Mouse (Mus musculus): ENCODE results near the gene Hipk2. TPM values are rescaled to one million over a fixed set of nuclear protein-coding genes. Genes with fewer than 3 reads are reported as not detected.

Hipk2 gene
- polyA plus RNA-seq, 1 experiment from 2014 or later, result 30.8 TPM

DNA sequence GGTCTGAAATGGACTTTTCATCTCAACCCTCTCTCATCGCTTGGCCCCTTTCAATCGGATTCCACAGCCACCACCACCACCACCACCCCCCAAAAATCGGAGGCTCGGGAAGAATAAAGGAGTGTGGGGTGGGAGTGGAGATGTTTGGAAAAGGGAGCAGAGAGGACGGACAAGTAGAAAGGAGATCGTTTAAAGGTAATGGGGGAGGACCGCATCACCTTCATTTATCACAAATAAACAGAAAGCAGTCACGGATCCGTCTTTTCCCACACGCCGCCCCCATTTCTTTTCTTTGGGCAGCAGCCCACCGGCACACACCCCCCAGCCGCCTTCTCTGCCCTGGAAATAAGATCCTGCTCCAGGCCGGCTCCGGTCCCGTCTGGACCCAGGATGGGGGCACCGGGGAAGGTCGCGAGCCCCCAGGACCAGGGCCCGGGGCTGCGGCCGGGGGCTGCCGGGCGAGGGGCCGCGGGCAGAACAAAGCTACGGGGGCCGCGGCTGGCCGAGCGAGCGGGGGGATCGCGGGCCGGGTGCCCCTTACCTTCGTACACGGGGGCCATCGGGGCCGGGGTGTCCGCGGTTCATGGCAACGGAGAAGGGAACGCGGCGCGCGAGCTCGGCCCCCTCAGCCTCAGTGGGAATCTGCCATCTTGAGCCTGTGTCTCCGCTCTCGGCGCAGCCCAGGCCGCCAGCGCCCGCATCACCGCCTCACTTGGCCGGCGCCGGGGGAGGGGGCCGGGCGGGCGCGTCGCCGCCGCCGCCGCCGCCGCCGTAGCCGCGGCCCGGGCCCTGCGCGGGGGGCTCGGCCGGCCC lies 501 bp downstream of the Hipk2 start, which contains the start of gene Tbxas1:
Tbxas1 (plus strand) TSS at position 147 of the 813 bp plus-strand sequence.
- H3K9ac ChIP-seq, result peak within 1 kb of the TSS; percentile 98
- H3K4me3 ChIP-seq (replicated peaks), result peak within 1 kb of the TSS; percentile 92
- H3K27me3 ChIP-seq, result peaks cover 3% of the 10 kb centered on the region; the same call in 1 of the 2 replicates
- peaks cover 38% of the 10 kb centered on the region for H3K4me1 ChIP-seq
- peak within 1 kb of the TSS; percentile 70 for H3K4me2 ChIP-seq
- peak within 1 kb of the TSS; percentile 96 for H3K27ac ChIP-seq
- no peaks in the 10 kb centered on the region for H3K36me3 ChIP-seq
- H3K9me3 ChIP-seq (replicated peaks), result no peaks in the 10 kb centered on the region
- peak; percentile 68 for ATAC-seq (replicated peaks; ENCODE audit: low FRiP score)
- WGBS, result 1% methylated on average over 71 of the region's 77 CpGs

DNA sequence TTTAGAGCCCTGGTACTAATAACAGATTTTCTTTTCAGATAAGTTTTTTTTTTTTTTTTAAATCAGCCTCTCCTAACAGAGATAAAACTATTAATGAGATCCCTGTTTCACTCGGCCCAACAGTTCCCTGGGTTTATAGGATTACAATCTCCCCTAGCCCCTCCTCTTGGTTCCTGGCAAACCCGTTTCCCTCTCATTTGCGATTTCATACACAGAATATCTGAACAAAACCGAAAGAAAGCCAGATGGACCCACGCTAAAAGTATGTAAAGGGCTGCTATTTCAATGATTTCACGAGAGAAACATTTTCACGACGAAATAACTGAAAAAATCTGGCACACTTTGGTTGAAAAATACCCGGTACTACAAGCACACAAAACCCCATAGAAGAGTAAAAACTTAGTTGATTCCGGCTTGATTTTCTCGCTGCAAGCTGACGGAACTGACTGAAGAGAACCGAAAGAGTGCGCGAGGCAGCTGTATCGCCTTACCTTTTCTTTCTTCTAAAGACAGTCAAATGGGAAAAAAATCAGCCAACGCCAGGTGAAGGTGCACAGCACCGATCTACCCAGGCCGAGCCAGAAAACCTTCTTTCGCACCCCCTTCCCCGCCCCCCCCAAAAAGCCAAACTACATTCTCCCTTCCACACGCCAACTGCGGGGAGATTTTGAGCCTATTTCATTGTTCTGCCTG lies 1.3 kb downstream of the Hipk2 start:
- peak overlapping the region; percentile 70 for H3K4me2 ChIP-seq
- peak overlapping the region; percentile 96 for H3K27ac ChIP-seq
- H3K9ac ChIP-seq, result peak overlapping the region; percentile 98
- H3K9me3 ChIP-seq (replicated peaks), result no peaks in the 10 kb centered on the region
- no peak for ATAC-seq (replicated peaks; ENCODE audit: low FRiP score)
- peaks cover 3% of the 10 kb centered on the region; the same call in 1 of the 2 replicates for H3K27me3 ChIP-seq
- under 1% methylated on average over 23 of the region's 23 CpGs for WGBS
- H3K4me3 ChIP-seq (replicated peaks), result peak overlapping the region; percentile 92
- H3K4me1 ChIP-seq, result peaks cover 42% of the 10 kb centered on the region
- H3K36me3 ChIP-seq, result peaks cover 5% of the 10 kb centered on the region; the same call in 1 of the 2 replicates

DNA sequence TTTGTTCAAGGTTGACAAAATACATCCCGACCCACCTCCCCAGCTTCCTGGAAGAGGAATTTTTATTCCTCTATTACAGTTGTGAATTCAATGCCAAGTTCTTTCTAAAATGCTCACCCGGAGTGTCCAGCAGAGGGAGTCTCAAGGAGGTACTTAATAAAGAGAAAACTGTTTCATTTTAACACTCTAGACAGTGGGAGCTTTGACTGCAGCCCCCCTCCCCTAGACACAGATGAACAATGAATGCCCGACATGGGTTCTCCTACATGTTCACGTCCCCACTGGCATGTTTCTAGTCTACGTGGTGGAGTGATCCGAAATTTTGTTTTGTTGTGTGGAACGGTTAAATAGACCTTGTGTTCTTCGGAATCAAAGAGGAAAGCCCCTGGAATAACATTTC lies 1.9 kb downstream of the Hipk2 start:
- peak overlapping the region; percentile 92 for H3K4me3 ChIP-seq (replicated peaks)
- WGBS, result 8% methylated on average over 8 of the region's 8 CpGs
- peaks cover 5% of the 10 kb centered on the region; the same call in 1 of the 2 replicates for H3K36me3 ChIP-seq
- H3K27me3 ChIP-seq, result peaks cover 3% of the 10 kb centered on the region; the same call in 1 of the 2 replicates
- peak overlapping the region; percentile 98 for H3K9ac ChIP-seq
- peak overlapping the region; percentile 70 for H3K4me2 ChIP-seq
- no peaks in the 10 kb centered on the region for H3K9me3 ChIP-seq (replicated peaks)
- no peak for ATAC-seq (replicated peaks; ENCODE audit: low FRiP score)
- peaks cover 42% of the 10 kb centered on the region for H3K4me1 ChIP-seq
- peak overlapping the region; percentile 68 for H3K27ac ChIP-seq

DNA sequence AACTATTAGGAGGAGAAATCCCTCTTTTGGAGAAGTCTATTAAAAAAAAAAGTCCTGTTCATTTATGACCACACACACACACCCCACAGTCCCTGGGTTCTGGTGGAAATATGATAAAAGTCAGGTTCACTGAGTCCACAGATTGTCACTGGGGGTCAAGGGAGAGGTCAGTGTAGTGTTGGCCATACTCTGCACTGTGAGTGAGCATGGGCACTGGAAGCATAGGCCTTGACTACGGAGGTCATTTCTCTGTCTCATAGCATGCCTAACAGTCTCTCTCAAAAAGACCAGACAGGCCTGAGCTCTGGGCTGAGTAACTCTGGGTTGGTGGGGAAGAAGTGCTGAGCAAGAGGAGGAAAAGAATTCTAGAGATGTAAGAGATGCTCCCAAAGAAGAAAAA lies 2.6 kb downstream of the Hipk2 start:
- WGBS, result 83% methylated on average over 1 of the region's 1 CpGs
- H3K27me3 ChIP-seq, result peaks cover 3% of the 10 kb centered on the region; the same call in 1 of the 2 replicates

DNA sequence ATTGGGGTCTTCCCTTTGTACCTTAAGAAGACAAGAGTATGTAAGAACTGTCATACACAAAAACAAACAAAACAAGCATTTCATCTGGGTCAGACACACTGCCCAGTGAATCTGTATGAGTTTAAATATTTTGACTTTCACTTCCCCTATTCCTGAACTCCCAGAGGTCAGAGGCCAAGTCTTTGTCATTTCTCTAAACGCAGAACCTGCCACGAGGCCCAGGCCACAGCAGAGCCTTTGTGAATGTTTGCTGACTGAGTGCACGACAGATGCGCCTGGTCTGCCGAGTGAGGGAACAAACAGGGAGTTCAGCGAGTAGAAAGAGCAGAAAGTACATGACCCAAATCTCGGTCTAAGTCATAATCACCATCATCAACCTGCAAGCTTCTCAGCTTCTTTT lies 4.9 kb downstream of the Hipk2 start:
- ATAC-seq (replicated peaks; ENCODE audit: low FRiP score), result no peak
- Histone ChIP-seq H3K4me3 (replicated peaks) (no peak overlapping the region), H3K9me3 (replicated peaks) (no peaks in the 10 kb centered on the region), H3K36me3 (peaks cover 5% of the 10 kb centered on the region; the same call in 1 of the 2 replicates), H3K27ac (no peak overlapping the region), H3K9ac (no peak overlapping the region), H3K27me3 (no peaks in the 10 kb centered on the region), H3K4me2 (no peak overlapping the region), H3K4me1 (peaks cover 51% of the 10 kb centered on the region)
- whole genome bisulfite sequencing, result 36% methylated on average over 7 of the region's 7 CpGs

More for the DNA sequence above, 2.6 kb downstream of the Hipk2 start:
- H3K9ac ChIP-seq, result peak overlapping the region; percentile 98; the same call in 1 of the 2 replicates
- peak overlapping the region; percentile 70 for H3K4me2 ChIP-seq
- no peaks in the 10 kb centered on the region for H3K9me3 ChIP-seq (replicated peaks)
- peaks cover 42% of the 10 kb centered on the region for H3K4me1 ChIP-seq
- peak overlapping the region; percentile 92 for H3K4me3 ChIP-seq (replicated peaks)
- peak overlapping the region; percentile 68; the same call in 1 of the 2 replicates for H3K27ac ChIP-seq
- peaks cover 5% of the 10 kb centered on the region; the same call in 1 of the 2 replicates for H3K36me3 ChIP-seq
- no peak for ATAC-seq (replicated peaks; ENCODE audit: low FRiP score)

DNA sequence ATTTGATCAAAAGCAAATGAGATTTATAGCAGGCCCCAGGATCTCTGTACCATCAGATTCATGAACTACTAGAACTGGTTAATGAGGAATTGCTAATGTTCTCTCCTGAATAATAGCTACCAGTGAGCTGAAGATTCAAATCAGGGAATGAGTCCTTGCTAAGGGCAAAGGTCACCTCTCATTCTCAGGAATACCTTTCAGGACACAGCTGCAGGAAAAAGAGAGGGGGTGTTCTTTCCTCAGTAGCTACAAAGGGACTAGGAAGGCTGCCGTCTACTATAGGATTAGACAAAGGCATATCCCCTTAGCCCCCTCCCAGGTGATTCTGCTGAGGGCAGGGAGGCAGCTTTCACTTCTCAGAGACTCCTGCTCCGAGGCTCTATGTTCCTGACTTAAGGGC lies 5.9 kb downstream of the Hipk2 start:
- Histone ChIP-seq H3K4me2 (no peak overlapping the region), H3K9me3 (replicated peaks) (no peaks in the 10 kb centered on the region), H3K27ac (no peak overlapping the region), H3K4me1 (peaks cover 61% of the 10 kb centered on the region), H3K27me3 (no peaks in the 10 kb centered on the region), H3K36me3 (peaks cover 5% of the 10 kb centered on the region; the same call in 1 of the 2 replicates), H3K9ac (no peak overlapping the region), H3K4me3 (replicated peaks) (no peak overlapping the region)
- no peak for ATAC-seq (replicated peaks; ENCODE audit: low FRiP score)
- WGBS, result 62% methylated on average over 2 of the region's 2 CpGs

DNA sequence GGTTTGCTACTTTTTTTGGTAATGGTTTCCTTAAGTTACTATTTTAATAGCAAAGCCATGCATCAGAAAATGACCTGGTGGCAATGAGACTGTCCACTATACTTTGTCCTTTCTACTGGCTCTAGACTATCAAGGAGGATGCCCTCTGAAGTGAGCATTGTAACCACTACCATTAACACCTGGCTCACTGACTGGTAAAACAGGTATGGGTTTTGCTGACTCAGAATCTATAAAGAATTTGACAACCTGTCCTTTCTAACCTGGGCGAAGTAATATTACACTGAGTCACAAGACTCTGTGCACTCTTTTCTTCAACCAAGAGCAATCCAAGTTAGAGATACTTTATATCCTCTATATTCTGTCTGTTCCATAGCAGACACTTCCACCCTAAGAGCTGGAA lies 7.0 kb downstream of the Hipk2 start:
- Histone ChIP-seq H3K36me3 (peaks cover 5% of the 10 kb centered on the region; the same call in 1 of the 2 replicates), H3K27me3 (no peaks in the 10 kb centered on the region), H3K9me3 (replicated peaks) (no peaks in the 10 kb centered on the region), H3K4me3 (replicated peaks) (no peak overlapping the region), H3K27ac (no peak overlapping the region), H3K9ac (no peak overlapping the region), H3K4me2 (no peak overlapping the region), H3K4me1 (peaks cover 67% of the 10 kb centered on the region)
- no peak for ATAC-seq (replicated peaks; ENCODE audit: low FRiP score)
- WGBS, result 93% methylated on average over 1 of the region's 1 CpGs

DNA sequence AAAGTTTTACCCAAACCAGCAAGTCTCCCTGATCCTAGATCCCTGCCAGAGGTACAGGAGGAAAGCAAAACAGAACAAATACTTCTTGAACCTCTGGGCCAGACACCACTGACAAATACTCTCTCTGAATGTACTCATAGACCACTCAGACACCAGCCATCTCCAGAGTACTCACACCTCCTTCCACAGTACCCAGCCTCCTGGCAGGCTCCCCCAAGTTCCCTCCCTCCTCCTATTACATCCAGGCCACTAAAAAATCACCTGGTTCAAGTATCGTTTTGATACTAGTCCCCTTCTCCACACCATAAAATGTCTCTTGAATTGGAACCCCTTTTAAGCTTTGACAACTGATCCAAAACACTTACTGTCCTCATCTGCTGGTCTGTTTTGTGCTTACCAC lies 8.7 kb downstream of the Hipk2 start:
- 0 out of 2 replicates have a peak overlapping the region, but pooled peaks have one; percentile 41 for H3K27ac ChIP-seq
- H3K4me3 ChIP-seq (replicated peaks), result no peak overlapping the region
- H3K27me3 ChIP-seq, result no peaks in the 10 kb centered on the region
- no peak overlapping the region for H3K9ac ChIP-seq
- H3K4me2 ChIP-seq, result no peak overlapping the region
- no peaks in the 10 kb centered on the region for H3K9me3 ChIP-seq (replicated peaks)
- WGBS, result 27% methylated on average over 1 of the region's 1 CpGs
- peaks cover 56% of the 10 kb centered on the region for H3K4me1 ChIP-seq
- ATAC-seq (replicated peaks; ENCODE audit: low FRiP score), result no peak
- H3K36me3 ChIP-seq, result peaks cover 5% of the 10 kb centered on the region; the same call in 1 of the 2 replicates

DNA sequence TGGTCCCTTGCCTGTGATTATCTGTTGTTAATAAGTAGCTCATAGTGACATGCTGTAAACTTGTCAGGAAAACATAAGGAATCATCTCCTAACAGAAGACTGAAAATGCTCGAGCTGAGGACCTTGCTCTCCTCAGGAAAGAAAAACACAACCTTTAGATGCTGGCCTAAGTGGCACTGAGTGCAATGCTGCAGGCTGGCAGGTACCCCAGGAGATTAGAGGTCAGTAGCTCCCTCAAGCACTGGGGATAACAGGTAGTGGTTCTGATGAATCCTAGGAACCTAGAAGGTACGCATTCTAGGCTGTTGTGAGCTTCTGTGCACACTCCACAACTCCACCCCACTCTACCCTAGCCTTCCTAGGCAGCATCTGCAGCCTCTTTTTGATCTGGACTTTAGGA lies 9.2 kb downstream of the Hipk2 start:
- Histone ChIP-seq H3K36me3 (peaks cover 5% of the 10 kb centered on the region; the same call in 1 of the 2 replicates), H3K4me3 (replicated peaks) (no peak overlapping the region), H3K27me3 (no peaks in the 10 kb centered on the region), H3K9me3 (replicated peaks) (no peaks in the 10 kb centered on the region), H3K4me2 (no peak overlapping the region), H3K27ac (0 out of 2 replicates have a peak overlapping the region, but pooled peaks have one; percentile 41), H3K4me1 (peaks cover 52% of the 10 kb centered on the region), H3K9ac (no peak overlapping the region)
- WGBS, result 60% methylated on average over 2 of the region's 2 CpGs
- ATAC-seq (replicated peaks; ENCODE audit: low FRiP score), result no peak

DNA sequence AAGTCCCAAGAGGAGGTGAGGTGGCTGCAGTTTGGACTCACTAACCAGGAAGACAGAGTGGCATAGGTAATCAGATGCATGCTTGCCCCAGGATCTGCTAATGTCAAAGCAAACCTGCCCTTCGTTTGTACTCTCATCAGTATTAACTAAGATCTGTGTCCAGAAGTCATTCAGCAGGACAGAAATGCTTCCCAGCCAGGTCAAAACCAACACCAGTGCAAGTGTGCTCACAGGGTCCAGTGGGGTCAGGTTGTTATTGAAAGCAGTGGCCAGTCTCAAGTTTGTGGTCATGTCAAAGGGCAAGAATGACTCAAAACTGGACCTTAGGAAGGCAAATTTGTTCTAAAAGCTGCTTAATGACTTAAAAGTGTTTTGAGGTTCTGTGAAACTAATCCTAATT lies 9.6 kb downstream of the Hipk2 start:
- no peaks in the 10 kb centered on the region for H3K9me3 ChIP-seq (replicated peaks)
- H3K27ac ChIP-seq, result no peak overlapping the region
- H3K4me3 ChIP-seq (replicated peaks), result no peak overlapping the region
- WGBS, result 83% methylated on average over 1 of the region's 1 CpGs
- H3K4me1 ChIP-seq, result peaks cover 48% of the 10 kb centered on the region
- H3K36me3 ChIP-seq, result peaks cover 5% of the 10 kb centered on the region; the same call in 1 of the 2 replicates
- H3K9ac ChIP-seq, result no peak overlapping the region
- no peak for ATAC-seq (replicated peaks; ENCODE audit: low FRiP score)
- no peaks in the 10 kb centered on the region for H3K27me3 ChIP-seq
- H3K4me2 ChIP-seq, result no peak overlapping the region

DNA sequence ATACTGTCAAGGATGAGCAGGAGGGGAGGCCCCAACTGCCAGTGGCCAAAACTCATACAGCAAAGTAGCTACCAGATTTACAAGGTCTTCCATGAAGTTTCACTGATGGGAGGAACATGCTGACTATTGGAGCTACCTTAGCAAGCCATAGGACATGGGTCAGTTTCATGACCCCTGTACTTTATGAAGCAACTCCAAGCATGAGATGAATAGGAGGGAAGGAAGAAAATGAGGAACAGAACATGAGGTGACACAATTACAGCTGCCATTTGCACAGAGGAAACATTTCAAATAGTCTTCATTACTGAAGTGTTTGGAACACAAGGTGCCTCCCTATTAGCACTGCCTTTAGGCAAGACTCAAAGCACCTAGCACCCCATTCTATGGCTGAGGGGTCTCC lies 10.2 kb downstream of the Hipk2 start:
- peaks cover 45% of the 10 kb centered on the region for H3K4me1 ChIP-seq
- no peak overlapping the region for H3K9ac ChIP-seq
- H3K4me3 ChIP-seq (replicated peaks), result no peak overlapping the region
- ATAC-seq (replicated peaks; ENCODE audit: low FRiP score), result no peak
- H3K36me3 ChIP-seq, result peaks cover 5% of the 10 kb centered on the region; the same call in 1 of the 2 replicates
- H3K27me3 ChIP-seq, result no peaks in the 10 kb centered on the region
- no peak overlapping the region for H3K4me2 ChIP-seq
- no peak overlapping the region for H3K27ac ChIP-seq
- no peaks in the 10 kb centered on the region for H3K9me3 ChIP-seq (replicated peaks)

DNA sequence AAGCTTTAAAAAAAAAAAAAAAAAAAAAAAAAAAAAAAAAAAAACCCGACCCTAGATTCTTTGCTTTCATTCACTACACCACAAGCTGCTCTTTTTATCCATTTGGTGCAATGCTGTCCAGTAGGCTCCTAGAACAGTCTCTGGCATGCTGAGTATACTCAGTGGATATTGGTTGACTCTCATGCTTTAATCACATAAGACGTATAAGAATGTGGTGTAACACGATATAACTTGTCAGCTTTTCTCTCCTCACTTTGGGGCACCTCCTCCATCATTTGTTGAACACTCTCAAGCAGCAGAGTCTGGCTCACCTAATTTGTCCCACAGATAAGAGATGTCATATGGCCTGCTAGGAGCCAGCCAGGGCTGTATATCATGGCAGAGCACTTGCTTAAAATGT lies 12.4 kb downstream of the Hipk2 start:
- no peak overlapping the region for H3K4me3 ChIP-seq (replicated peaks)
- ATAC-seq (replicated peaks; ENCODE audit: low FRiP score), result no peak
- H3K4me1 ChIP-seq, result peaks cover 41% of the 10 kb centered on the region
- H3K9me3 ChIP-seq (replicated peaks), result no peaks in the 10 kb centered on the region
- WGBS, result 34% methylated on average over 3 of the region's 3 CpGs
- H3K4me2 ChIP-seq, result no peak overlapping the region
- no peaks in the 10 kb centered on the region for H3K27me3 ChIP-seq
- H3K36me3 ChIP-seq, result no peaks in the 10 kb centered on the region
- H3K27ac ChIP-seq, result no peak overlapping the region
- no peak overlapping the region for H3K9ac ChIP-seq
